Mouse (Mus musculus) cerebellum, postnatal 36 days (tissue): ENCODE measurements around the gene Med27.
"Not testable (repeated sequence)": the region's sequence is repeated elsewhere in the genome, so short reads cannot be mapped to it uniquely, and the experiment has no call there.

ENCODE experiments used
- DNase-seq, 2 experiments: peaks; one replicate each; pipeline ENCODE4 v3.0.0; 2021 to 2022; ENCODE audit warnings: mixed read lengths in 2 of 2

Gene Med27

DNA sequence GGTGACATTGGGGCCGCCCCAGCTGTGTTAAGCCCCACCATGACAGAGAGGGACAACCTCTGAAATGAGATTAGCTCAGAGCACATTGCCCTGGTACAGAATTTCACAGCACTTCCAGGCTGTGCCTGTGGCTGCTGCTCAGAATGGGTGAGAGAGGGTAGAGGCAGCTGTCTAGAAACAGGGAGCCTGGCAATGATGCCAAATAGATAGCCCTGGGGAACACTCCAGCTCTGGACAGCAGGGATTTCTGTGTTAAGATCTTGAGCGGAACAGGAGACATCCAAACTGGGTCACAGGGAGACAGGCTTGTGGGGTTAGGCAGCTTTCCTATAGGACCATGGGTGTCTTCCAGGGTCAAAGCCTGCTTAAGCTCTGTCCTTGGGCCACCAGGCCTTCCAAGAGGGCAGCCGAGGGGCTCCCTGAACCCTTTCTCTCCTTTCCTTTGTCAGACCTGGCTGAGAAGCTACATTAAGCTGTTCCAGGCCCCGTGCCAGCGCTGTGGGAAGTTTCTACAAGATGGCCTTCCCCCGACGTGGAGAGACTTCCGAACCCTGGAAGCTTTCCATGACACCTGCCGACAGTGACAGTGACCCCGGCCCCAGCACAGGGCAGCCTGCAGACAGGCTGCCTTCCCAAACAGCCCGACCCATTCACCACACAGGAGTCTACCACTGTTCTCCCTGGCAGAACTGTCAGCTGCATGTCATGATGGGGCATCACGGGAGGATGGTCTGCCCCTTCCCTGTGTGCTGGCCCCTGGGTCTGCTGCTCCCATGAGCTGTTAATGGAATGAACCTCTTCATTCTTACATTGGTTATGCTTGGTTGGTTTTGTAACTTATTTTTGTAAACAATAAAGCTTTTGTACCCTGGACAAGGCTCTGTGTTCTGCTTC is 177.5 kb downstream of the Med27 start:
- peak; percentile 46 to 53 for DNase-seq

GRCm38 (mm10) chr2:29525273-29525805 is 178.7 kb downstream of the Med27 start:
- DNase-seq: no peak

DNA sequence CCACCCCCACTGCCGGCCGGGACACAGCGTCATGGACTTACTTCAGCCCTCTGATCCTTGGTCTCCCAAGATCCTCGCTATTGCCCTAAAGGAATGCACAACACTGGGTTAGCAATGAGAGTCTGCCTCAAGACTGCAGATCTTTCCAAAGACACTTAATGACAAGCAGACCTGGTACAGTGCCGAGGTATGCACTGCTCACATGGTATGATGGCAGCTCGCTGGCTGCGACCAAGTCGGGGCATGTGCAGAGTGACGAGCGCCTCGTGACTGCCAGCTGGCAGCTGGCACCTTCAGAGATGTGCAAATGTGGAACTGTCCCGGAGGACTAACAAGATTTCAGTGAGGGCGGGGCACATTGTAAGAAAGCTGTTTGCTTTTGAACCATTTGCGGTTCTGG is 179.6 kb downstream of the Med27 start:
- no peak for DNase-seq

GRCm38 (mm10) chr2:29527480-29527879 is 180.9 kb downstream of the Med27 start:
- DNase-seq: not testable (repeated sequence)

DNA sequence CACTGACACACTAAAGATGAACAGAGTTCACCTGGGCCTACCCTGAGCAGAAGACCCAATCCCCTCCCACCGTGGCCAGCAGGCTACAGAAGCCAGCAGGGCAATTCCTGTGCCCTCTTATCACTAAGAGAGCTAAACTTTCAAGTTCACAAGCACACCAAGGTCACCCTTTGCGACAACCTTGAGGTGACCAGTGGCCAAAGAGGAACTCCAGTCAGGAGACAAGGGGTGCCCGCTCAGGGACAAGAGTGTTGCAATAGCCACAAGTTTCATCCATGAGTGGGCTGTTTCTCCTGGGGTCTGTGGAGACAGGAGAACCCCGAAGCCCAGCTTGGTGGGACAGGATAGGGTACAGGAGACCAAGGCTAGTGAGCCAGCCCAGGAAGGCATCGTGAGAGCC is 182.2 kb downstream of the Med27 start:
- DNase-seq: no peak

DNA sequence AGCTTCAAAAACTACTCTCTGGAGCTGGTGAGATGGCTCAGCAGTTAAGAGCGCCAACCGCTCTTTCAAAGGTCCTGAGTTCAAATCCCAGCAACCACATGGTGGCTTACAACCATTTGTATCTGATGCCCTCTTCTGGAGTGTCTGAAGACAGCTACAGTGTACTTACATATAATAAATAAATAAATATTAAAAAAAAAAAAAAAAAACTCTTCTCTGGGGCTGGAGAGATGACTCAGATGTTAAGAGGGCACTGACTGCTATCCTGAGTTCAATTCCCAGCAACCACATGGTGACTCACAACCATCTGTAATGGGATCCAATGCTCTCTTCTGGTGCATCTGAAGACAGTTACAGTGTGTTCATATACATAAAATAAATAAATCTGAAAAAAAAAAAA is 183.2 kb downstream of the Med27 start:
- DNase-seq: not testable (repeated sequence)

DNA sequence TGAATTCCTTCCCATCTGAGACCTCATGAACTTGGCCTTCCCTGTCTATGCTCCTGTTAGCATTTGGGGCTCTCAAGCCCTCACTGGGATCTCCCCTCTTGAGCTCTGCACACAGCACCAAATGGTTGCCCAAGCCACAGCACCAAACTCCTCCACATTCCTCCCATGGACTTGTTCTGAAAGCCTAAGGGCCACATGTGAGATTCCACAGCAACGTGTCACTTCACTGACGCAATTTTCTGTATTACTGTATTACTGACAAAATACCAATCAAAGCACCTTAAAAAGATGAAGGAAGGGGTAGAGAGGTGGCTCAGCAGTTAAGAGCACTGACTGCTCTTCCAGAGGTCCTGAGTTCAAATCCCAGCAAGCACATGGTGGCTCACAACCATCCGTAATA is 185.6 kb downstream of the Med27 start:
- DNase-seq: no peak

DNA sequence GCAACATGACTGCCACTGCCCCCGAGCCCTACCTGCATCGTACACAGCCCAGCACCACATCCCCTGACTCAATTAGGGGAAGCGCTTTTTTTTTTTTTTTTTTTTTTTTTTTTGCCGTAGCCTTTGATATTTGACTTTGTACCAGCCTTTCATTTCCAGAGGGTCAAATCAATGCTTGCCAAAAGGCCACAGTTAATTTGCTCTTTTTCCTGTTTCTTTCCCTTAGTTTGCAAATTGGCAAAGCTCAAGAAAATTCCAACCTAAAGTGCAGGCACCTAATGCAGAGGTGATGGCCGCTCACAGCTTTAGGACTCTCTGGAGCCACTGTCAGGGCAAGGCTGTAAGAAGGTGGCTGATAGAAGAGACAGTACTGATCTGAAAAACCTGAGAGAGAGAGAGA is 186.3 kb downstream of the Med27 start:
- no peak for DNase-seq

DNA sequence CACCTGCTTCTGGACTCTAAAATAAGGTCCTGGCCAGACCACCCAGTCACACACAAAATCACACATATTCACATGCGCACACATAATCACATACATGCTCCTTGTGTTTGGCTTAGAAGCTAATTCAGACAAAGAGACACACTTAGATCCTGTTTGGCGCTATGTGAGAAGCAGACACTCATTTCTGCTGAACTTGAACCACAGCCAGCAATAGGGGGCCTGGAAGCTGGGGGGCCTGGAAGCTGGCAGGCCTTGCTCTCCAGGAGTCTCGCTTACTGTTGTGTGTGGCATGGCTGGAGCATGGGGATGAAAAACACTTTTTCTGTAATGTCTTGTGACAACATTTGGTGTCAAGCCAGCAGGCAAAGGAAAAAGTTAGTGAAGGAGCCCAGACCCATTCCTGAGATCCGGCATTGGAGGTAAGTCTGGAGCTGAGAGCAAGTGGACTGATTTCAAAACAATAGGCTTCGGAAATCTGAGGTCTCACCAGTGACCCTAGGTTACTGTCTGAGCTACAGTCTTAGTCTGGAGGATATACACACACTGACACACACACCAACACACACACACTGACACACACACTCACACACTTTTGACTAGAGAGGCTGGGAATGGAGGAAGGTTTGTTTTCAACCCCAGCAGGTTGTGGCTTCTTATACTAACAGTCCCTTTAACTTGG is 189.1 kb downstream of the Med27 start:
- DNase-seq: no peak

DNA sequence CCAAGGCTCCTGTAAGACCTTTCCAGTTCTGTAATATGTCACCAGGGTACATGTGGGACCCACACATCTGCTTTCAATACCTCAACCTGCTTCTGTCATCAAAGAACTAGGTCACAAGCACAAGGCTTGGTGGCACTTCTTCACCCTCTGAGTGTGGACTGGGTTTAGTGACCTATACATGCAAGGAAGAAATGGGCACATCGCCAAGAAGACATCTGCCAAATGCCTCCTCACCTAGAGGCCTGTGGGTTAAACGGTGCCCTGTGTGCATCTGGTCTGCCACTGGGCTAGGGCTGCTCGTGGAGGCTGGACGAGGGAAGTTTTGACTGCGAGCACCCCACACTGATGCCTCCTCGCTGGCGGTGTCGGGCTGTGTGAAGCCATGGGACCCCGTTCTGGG is 189.9 kb downstream of the Med27 start:
- DNase-seq: no peak

DNA sequence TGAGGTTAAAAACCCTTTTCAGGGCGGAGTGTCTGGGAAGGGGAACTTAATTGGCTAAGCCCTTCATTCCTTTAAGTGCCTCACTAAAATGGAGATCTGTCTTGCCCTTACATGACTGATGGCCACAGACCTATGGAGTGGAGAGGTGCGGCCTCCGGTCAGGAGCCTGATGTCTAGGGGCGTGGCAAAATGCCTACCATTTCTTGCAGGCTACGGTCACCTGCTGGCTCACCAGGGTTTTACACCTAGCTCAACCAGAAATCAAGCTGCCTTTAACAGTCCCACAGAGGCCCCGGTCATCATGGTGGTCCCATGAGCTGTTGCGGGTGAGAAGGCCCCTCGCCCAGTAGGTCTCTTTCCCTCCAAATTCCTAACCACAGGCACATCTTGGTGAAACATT is 190.7 kb downstream of the Med27 start:
- no peak for DNase-seq

DNA sequence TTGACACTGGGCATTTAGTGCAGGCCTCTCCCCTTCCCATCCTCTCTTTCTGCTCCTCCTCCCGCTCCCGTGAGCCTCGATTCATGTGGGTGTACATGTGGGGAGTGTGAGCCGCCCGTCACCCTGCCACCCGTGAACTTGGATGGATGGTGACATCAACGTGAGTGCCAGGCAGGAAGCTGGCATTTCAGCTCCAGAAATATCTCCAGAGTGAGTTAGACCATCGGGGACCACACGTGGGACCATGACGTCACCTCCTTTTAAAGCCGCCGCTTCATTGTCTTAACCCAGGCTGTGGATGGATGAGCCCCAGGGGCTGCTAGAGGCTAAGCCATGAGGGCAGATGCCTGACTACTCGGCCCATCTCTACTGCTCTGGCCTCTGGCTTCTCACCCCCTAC is 195.4 kb downstream of the Med27 start:
- DNase-seq: peak in 1 of 2 experiments; percentile 36

GRCm38 (mm10) chr2:29546571-29546970 is 200.0 kb downstream of the Med27 start:
- no peak for DNase-seq

DNA sequence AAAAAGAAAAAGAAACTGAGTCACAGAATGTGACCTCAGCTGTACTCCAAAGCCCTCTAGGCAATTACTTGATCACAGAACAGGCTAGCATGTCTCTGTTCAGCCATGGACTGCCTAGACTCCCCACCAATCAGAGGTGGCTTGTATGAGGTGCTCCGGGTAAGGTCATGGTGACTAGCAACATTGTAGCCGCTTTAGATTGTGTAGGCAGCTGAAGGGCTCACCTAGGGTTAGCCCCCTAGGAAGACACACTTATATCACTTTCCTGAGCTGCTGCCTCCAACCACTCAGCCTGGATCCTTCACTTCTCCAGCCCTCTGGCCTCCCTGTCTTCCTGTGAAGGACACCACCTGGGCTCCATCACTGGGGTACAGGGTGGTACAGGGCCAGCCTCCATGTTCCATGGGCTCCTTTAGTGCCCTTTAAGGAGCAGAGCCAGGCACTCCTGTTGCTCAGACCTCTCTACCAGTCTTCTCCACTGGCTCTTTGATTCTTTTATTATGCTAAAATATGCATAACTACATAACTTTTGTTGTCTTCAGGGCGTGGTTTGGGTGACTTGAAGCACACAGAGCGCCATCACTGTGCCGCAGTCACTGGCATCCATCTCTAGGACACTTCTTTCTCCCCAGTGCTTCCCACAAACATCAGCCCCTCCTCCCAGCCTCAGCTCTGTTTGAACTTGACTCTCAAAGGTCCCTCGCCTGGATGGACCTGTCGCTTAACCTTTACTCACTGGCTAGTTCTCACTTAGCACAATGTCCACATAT is 205.4 kb downstream of the Med27 start:
- no peak for DNase-seq

DNA sequence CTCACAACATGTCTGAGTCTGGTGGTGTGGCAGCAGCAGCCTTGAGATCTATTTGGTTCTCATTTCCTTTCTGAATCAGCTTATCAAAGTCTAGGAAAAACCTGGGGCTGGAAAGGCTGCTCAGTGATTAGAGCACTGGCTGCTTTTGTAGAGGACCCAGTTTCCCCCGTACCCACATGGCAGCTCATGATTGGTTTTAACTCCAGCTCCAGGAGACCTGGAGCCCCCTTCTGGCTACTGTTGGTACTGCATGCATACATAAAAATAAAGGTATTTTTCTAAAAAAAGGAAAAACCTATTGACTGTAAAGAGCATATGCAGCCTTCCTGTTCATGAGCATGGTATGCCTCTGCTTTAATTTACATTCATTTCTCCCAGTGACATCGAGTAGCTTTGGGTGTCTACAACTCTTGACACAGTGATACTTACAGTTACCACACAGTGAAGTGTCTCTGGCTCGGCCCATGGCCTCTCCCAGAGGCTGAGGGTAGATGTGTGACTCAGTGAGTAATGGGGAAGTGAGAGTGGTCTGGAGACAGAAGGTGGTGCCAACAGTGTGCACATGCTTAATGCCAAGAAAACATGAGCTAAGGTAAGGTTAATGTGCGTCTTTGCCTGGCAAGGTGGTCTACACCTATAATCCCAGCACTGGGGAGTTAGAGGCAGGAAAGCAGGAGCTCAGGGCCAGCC is 207.5 kb downstream of the Med27 start:
- DNase-seq: peak in 1 of 2 experiments; percentile 34

DNA sequence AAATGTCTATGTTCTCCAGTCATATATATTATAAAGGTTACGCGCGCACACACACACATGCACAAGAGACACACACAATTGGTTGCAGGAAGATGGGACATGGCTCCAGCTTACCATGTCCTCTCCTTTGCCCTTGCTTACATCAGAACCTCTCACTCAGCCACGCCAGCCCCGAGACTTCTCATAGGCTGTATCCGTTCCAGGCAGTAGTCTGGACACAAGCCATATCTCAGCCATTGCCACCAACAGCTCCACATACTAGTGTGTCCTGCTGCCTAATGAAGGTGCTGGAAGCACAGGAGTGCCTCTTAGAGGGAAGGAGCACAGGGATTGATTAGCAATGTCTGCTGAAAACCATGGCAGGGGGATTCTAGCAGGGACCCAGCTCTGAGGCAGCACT is 211.9 kb downstream of the Med27 start:
- no peak for DNase-seq

- no peak for DNase-seq
These were observed 213.3 kb downstream of the Med27 start for GRCm38 (mm10) chr2:29559955-29560354.

- peak; percentile 75 to 76 for DNase-seq
These were observed 214.8 kb downstream of the Med27 start for GRCm38 (mm10) chr2:29561468-29561867.

DNA sequence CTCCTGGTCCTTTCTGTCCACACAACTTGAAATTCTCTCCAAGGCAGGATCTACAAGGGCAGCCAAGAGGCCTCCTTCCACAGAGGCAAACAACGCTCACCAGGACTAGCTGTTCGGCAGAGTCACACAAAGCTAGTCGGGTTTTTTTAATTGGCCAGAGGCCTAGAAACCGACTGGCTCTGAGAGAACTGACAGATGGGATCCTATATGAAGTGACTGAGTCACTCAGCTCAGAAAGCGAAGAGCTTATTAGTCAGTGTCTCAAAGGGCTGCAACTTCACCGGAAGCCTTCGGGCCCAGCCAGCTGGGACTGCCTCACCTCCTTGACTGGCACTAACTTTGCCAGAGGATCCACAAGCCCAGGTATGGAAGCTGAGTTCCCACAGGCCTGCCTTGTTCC is 217.4 kb downstream of the Med27 start:
- DNase-seq: peak; percentile 64 to 76

DNA sequence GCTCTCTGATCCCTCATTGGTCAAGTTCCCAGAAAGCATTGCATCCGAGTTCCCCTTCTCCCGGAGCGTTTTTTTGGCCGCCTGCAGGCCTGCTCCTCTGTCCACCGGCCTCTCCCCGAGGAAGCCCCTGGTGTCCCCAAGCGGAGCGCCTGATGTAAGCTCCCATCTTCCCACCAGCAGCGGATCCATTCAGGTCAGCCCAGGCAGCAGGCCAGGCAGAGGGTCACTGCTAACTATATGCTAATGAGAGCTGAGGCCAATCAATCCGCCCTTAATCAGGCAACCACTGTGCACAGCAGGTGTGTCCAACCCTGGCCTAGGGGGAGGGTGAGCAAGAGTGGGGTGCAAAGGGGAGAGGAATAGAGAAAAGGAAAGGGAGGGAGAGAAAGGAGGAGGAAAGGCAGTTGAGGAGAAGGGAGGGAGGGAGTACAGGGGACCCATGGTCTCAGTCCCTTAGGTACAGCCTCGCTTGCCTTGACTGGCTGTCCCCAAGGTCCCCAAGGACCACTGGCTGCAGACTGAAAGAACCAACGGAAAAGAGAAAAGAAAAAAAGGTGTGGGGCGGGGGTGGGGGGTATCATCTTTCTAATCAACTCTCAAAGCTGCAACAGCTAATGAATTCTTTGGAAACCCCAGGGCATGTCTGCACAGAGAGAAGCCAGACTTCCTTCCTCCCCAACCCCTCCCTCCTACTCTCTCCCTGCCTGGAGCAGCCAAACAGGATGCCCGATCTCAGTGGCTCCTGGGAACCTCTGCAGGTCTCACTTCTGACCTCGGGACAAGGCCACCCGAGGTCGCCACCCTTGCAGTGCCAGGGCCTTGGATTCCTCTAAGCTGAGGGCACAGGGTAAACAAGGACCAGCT is 219.2 kb downstream of the Med27 start:
- no peak for DNase-seq

GRCm38 (mm10) chr2:29571921-29572700 is 225.5 kb downstream of the Med27 start:
- DNase-seq: no peak
